7 mouse cellular contexts compared by ENCODE assay signal in genomic region chr11:73176608-73177508, GRCm38 (mm10). TPM values are rescaled to one million over a fixed set of nuclear protein-coding genes. Genes with fewer than 3 reads are reported as not detected.
DNase-seq lines count a peak whose midpoint lies in the region; ATAC-seq lines count a peak whose summit lies in the region.

Gene Emc6 (minus strand): TSS chr11:73177037.
Gene Tax1bp3 (plus strand): TSS chr11:73177083.

- H3K36me3 ChIP-seq in embryonic facial prominence, embryonic 11.5 days (replicated peaks; ENCODE audit: control insufficient read depth, insufficient read depth, low read depth, low read length) = no peaks in the 10 kb centered on the region; the same call in 1 of the 2 replicates
- H3K36me3 ChIP-seq in limb, embryonic 11.5 days (ENCODE audit: control insufficient read depth, insufficient read depth, low read length) = peaks cover 2% of the 10 kb centered on the region; the same call in 1 of the 2 replicates
- peaks cover 20% of the 10 kb centered on the region; the same call in 1 of the 2 replicates for H3K36me3 ChIP-seq in midbrain, embryonic 14.5 days (ENCODE audit: control insufficient read depth, insufficient read depth, low read length)

- peak within 1 kb of the TSS; percentile 87 for H3K9ac ChIP-seq in embryonic facial prominence, embryonic 11.5 days (replicated peaks; ENCODE audit: low read length)
- peak within 1 kb of the TSS; percentile 89 for H3K9ac ChIP-seq in limb, embryonic 11.5 days (ENCODE audit: low read length)
- peak within 1 kb of the TSS; percentile 82 for H3K9ac ChIP-seq in midbrain, embryonic 14.5 days (replicated peaks; ENCODE audit: low read length)

- H3K27me3 ChIP-seq in embryonic facial prominence, embryonic 11.5 days (ENCODE audit: control insufficient read depth, insufficient read depth, low read length) = no peaks in the 10 kb centered on the region
- H3K27me3 ChIP-seq in limb, embryonic 11.5 days (ENCODE audit: control insufficient read depth, insufficient read depth, low read length) = no peaks in the 10 kb centered on the region
- no peaks in the 10 kb centered on the region for H3K27me3 ChIP-seq in midbrain, embryonic 14.5 days (ENCODE audit: control insufficient read depth, insufficient read depth, low read length)

- H3K27ac ChIP-seq in embryonic facial prominence, embryonic 11.5 days (replicated peaks; ENCODE audit: low read depth, low read length) = peak within 1 kb of the TSS; percentile 90
- peak within 1 kb of the TSS; percentile 81 for H3K27ac ChIP-seq in limb, embryonic 11.5 days (replicated peaks; ENCODE audit: low read depth, low read length)
- H3K27ac ChIP-seq in midbrain, embryonic 14.5 days (replicated peaks; ENCODE audit: low read depth, low read length) = peak within 1 kb of the TSS; percentile 86

- H3K4me2 ChIP-seq in embryonic facial prominence, embryonic 11.5 days (ENCODE audit: low read depth, low read length) = peak within 1 kb of the TSS; percentile 55
- peak within 1 kb of the TSS; percentile 69 for H3K4me2 ChIP-seq in limb, embryonic 11.5 days (ENCODE audit: low read depth, severe bottlenecking)
- H3K4me2 ChIP-seq in midbrain, embryonic 14.5 days (ENCODE audit: low read length) = peak within 1 kb of the TSS; percentile 72

- H3K9me3 ChIP-seq in embryonic facial prominence, embryonic 11.5 days (replicated peaks; ENCODE audit: control insufficient read depth, low read length) = no peaks in the 10 kb centered on the region
- no peaks in the 10 kb centered on the region for H3K9me3 ChIP-seq in limb, embryonic 11.5 days (ENCODE audit: control insufficient read depth, low read length)
- no peaks in the 10 kb centered on the region for H3K9me3 ChIP-seq in midbrain, embryonic 14.5 days (ENCODE audit: control insufficient read depth, low read length)

- peak within 1 kb of the TSS; percentile 85 for H3K4me3 ChIP-seq in embryonic facial prominence, embryonic 11.5 days (ENCODE audit: low read depth, low read length)
- peak within 1 kb of the TSS; percentile 96 for H3K4me3 ChIP-seq in limb, embryonic 11.5 days (ENCODE audit: low read depth, low read length)
- peak within 1 kb of the TSS; percentile 92 for H3K4me3 ChIP-seq in midbrain, embryonic 14.5 days (replicated peaks; ENCODE audit: low read depth, low read length)

- H3K4me1 ChIP-seq in embryonic facial prominence, embryonic 11.5 days (ENCODE audit: control insufficient read depth, insufficient read depth, low read length) = no peaks in the 10 kb centered on the region
- peaks cover 11% of the 10 kb centered on the region for H3K4me1 ChIP-seq in limb, embryonic 11.5 days (ENCODE audit: control insufficient read depth, insufficient read depth, low read length)
- H3K4me1 ChIP-seq in midbrain, embryonic 14.5 days (ENCODE audit: control insufficient read depth, insufficient read depth, low read length) = peaks cover 26% of the 10 kb centered on the region

- DNase-seq in adrenal gland, postnatal 14 days = peak; percentile 98
- peak; percentile 99 for DNase-seq in embryonic facial prominence, embryonic 11.5 days (ENCODE audit: low spot score)
- DNase-seq in heart, adult 11 months = peak; percentile 100
- peak; percentile 94 for DNase-seq in kidney, adult 18-20 months
- peak; percentile 96 for DNase-seq in limb, embryonic 11.5 days (ENCODE audit: low spot score)
- DNase-seq in midbrain, embryonic 14.5 days = peak; percentile 98
- DNase-seq in spleen, adult 18-20 months = peak; percentile 94

- under 1% methylated on average over 76 of the region's 81 CpGs for WGBS in embryonic facial prominence, embryonic 11.5 days
- WGBS in limb, embryonic 11.5 days = under 1% methylated on average over 80 of the region's 81 CpGs
- under 1% methylated on average over 81 of the region's 81 CpGs for WGBS in midbrain, embryonic 14.5 days

- peak; percentile 97 for ATAC-seq in embryonic facial prominence, embryonic 11.5 days (replicated peaks; ENCODE audit: insufficient number of reproducible peaks, low FRiP score, low TSS enrichment, low read depth)
- ATAC-seq in limb, embryonic 11.5 days (ENCODE audit: insufficient number of reproducible peaks, low FRiP score, low TSS enrichment, low read depth) = peak; percentile 97
- ATAC-seq in midbrain, embryonic 14.5 days (ENCODE audit: low FRiP score, low TSS enrichment) = peak; percentile 98

RNA-seq across cellular contexts. Expression of gene Emc6, which starts in this region (rescaled TPM):
- total RNA-seq in adrenal gland, postnatal 14 days (2021) = 104 and 115 TPM in 2 replicates
- 112 and 115 TPM in 2 replicates for polyA plus RNA-seq in embryonic facial prominence, embryonic 11.5 days (2014; fragmentation: Nextera tagmentation; extraction: Ambion mirVana)
- polyA plus RNA-seq in limb, embryonic 11.5 days (2014; fragmentation: Nextera tagmentation; extraction: Ambion mirVana) = 95.2 and 111 TPM in 2 replicates
- 144 and 151 TPM in 2 replicates for polyA plus RNA-seq in midbrain, embryonic 14.5 days (2014; fragmentation: Nextera tagmentation; extraction: Ambion mirVana)

RNA-seq across cellular contexts. Expression of gene Tax1bp3, which starts in this region (rescaled TPM):
- total RNA-seq in adrenal gland, postnatal 14 days (2021) = 69.6 and 69.7 TPM in 2 replicates
- 218 and 228 TPM in 2 replicates for polyA plus RNA-seq in embryonic facial prominence, embryonic 11.5 days (2014; fragmentation: Nextera tagmentation; extraction: Ambion mirVana)
- 220 and 222 TPM in 2 replicates for polyA plus RNA-seq in limb, embryonic 11.5 days (2014; fragmentation: Nextera tagmentation; extraction: Ambion mirVana)
- polyA plus RNA-seq in midbrain, embryonic 14.5 days (2014; fragmentation: Nextera tagmentation; extraction: Ambion mirVana) = 149 and 165 TPM in 2 replicates

Comparison
In these comparisons a context has a peak if more than half of its experiments do, and no peak if none do; other contexts are left out.
1. Peak in every context shown above with its lines: DNase-seq, ATAC-seq, H3K4me3 ChIP-seq and H3K27ac ChIP-seq.